Mouse (Mus musculus): ENCODE measurements around the gene Dip2b.

Dip2b gene

DNA sequence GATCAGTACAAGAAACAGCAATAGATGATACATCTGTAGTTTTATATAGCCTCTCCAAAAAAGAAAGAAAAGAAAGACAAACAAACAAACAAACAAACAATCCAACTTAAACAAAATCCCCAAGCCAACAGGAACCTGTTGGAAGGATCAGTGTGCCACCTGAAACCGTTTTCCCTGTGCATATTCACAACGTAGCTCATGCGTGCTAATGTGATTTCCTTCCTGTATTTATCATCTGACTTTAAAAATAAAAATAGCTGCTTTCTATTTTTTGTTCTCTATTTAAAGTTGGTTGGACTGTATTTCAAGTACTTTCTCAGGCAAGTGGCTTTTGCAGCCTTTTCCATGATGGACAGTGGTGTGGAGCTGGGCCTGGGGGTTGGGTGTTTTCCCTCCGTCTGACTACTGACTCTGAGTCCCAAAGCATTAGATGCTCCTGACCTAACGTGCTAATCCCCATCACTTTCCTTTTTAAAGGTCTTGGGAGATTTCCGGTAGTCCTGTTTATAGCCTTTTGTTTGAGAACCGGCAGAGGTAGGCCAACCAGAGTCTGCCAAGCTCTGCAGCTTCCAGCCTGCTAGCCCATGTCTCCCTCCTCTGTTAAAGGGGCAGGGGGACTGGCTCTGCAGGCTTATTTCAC is 90.8 kb downstream of the Dip2b start:
- DNase-seq (ENCODE audit: low spot score) = no peak

DNA sequence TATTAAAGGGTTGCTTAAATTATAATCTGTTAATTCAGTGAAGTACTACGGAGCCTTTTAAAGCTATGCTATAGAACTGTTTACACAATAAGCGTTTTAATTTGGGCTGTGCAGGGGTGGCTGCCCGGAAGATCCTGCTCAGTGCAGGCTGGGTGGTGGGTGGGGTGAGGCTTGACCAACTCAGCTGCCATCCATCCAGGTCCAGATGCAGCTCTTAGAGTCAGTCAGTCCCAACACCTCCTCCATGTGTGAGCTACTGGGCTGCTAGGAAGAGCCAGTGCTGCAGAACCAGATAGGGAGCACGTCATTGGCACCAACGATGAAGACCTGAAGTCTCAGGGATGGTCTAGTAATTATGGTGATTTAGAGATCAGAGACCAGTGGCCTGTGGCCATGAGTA is 101.2 kb downstream of the Dip2b start:
- DNase-seq (ENCODE audit: low spot score) = no peak

DNA sequence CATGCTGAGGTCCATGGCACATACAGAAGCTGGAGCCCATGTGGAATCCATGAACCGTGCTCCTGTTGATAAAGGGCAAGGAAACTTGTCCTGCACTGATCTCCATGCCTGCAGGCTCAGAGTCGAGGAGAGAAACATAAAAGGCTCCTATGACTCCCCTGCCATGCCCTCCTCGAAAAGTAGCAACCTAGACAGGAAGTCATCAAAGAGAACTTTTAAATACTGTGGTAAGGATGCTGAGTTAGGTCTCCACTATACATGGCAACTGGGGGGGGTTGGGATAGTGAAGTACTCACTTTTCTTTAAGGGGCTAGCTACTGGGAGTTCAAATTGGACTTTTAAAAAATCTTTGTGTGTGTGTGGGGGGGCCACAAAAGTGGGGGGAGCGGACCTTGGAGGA is 102.0 kb downstream of the Dip2b start:
- DNase-seq (ENCODE audit: low spot score) = no peak

DNA sequence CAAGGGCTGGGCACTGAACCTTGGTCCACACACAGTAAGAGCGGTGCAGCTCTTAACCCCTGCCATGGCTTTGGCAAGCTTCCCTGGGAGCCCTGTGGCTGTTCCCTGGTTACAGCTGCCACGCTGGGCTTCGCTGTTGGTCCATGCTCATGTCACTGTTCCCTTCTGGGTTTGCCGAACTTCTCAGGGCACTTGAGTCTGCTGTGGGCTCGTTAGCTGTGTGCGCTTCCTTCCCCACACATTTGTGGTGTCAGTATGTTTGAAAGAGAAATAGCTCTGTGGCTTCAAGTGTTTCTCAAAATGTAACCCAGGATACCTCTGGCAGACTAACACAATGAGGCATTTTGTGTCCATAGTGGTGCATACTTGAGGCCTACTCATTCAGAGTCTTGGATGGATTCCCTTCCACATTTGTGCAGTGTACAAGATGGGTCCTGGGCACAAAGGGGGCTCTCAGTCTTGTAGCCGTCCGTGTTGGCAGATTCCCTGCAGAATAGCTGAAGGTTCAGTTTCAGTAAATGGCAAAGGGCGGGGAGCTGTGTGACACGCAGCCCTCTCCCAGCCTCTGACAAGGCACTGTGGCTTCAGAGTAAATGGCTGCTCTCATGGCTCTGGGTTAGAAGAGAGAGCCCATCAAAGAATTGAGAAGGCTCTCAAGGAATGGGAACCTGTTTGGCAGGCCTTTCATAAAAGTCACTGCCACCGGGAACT is 104.8 kb downstream of the Dip2b start:
- DNase-seq (ENCODE audit: low spot score) = no peak

DNA sequence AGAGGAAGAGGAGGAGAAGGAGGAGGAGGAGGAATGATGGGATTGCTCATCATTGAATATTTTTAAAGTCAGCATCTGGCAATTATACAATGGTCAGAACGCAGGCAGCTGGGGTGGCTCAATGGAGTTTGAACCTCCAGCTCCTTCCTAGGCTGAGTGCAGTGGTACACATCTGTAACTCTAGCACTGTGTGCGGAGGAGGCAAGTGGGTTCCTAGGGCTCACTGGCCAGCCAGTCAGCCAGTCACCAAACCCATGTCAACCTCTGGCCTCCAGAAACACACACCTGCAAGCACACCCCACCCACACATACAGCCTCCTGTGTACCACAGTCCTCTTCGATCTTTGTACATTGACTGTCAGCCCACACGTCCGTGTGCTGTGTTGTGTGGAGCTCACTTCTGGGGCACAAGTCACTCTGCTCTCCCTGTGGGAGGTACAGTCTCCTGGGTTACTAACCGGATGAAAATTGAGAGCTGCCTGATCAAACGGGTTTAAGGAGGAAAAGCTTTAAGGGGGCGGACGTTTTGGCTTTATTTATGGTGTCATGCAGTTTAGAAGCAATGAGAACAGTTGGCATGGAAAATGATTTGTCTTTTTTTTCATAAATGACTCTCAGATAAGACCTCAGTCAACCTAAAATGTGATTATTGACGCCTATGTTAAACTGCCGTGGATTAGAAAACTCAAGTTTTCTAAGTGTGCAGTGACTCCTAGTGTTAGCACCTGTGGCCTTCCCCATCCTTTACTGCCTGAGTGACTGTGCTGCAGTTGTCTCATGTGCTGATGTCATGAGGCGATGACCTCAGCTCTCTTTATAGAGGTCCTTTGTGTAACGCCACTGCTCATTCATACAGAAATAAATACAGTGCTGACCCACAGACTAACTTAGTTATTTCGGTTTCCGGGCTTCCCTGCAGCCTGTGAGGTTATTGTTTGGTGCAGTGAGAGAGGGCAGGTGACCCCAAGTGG is 106.7 kb downstream of the Dip2b start:
- no peak for DNase-seq (ENCODE audit: low spot score)

DNA sequence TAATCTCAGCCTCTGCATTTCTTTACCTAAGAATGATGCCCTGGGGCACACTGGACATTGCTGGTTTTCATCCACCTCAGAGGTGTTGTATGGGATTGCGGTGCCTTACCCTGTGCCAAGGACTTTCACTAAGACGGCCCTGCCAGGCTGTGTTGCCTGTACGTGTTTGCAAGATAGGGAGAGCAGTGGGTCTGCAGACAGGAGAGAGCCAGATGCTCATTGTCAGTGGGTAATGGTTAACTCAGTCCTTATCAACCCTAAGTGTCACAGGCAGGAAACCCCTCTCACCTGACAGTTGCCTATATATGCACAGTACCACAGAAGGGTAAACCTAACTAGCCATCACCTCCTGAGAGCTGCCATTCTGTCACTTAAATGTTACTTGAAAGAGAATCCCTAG is 107.5 kb downstream of the Dip2b start:
- DNase-seq (ENCODE audit: low spot score) = peak; percentile 57

DNA sequence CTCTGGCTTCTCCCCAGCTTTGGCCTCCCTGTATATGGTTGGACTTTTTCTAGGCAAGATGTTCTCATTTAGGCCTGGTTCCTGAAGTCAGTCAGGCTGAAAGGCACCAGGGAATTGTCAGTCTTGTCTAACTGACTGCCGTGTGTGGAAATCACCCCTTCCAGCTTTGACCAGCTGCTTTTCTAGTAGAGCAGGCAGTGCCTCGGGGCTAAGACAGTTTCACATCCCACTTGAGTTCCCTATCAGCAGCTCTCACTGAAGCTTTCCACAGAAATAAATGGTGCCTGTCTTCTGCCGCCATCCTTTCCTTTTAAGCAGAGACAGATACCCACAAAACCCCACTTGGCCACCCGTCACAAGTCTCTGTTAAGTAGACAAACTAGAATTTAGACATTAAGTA is 112.1 kb downstream of the Dip2b start:
- DNase-seq (ENCODE audit: low spot score) = no peak

DNA sequence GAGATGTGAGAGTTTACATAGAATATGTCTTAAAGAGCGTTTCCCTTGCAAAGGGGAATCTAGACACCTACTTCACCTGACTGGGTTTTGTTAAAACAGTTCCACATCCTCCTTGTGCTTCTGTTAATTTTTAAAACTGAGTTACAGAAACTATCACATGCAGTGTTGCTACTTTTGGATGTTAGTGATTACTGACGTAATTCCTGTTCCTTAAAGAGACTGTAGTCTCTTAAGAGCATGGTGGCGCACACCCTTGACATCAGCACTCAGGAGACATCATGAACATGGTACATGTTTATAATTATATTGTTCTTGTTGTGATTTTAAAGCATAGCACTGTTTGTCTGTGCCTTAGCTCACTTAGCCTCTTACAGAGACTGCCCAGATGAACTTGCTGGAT is 113.9 kb downstream of the Dip2b start:
- DNase-seq (ENCODE audit: low spot score) = no peak

DNA sequence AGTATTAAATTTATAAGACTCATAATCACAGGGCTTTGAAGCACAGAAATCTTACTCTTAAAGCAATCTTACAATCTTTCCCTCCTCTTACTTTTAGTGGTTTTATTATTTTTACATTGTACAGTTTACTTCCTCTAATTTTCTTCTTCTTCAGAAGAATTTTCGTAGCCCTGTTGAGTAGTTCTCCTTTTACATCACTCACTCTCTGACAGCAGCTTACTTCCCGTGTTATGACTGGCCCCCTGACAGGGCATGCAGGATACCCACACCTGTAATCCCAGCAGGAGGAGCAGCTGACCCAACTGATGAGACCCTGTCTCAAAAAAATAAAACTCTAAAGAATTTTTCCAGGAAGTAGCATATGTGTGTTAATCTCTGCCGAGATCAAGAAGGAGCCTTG is 114.6 kb downstream of the Dip2b start:
- no peak for DNase-seq (ENCODE audit: low spot score)

DNA sequence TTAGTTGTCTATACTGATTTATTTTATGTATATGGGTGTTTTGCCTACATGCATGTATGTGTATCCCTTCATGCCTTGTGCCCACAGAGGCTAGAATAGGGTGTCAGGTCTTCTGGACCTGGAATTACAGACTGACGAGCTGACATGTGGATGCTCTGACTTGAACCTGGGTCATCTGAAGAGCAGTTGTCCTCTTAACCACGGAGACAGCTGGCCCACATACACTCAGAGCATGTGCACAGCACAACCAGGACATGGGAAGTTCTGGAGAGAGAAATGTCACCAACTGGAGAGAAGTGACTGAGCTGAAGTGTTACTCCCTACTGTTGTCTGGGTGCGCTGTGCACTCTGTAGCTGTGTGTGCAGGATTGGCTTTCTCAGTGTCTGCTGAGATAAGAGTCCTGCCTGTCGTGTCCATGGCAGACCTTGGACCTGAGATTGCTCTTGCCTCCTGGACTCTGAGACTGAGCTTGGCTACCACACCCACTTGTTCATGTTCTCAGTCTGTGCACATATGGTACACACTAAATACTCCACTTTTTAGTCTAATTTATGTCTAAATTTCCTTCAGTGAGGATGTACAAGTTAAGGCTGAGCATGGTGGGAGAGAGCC is 117.7 kb downstream of the Dip2b start:
- peak; percentile 59 for DNase-seq (ENCODE audit: low spot score)

DNA sequence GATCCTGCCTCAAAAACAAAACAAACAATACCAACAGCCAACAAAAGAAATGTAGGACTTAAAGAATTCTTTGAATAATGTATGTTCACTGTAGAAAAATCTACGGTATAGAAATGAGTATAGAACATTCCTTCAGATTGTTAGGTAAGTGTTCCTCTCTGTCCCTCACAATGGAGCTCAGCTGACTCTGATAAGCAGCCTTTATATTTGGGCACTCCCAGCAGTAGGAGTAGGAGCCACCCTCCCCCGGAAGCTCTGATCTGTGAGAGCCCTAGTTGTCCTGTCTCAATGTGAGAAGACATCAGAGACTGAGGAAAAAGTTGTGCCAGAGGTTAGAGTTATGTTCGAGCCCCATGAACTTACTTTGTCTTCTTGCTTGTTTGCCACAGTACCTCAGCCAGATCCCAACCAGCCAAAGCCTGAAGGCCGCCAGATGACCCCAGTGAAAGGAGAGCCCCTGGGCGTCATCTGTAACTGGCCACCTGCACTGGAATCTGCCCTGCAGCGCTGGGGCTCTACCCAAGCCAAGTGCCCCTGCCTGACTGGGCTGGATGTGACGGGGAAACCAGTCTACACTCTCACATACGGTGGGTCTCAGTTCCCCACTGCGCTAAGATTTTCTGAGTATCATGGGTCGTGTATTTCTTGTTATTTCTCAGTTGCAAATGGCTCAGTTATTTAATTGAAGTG is 118.5 kb downstream of the Dip2b start:
- no peak for DNase-seq (ENCODE audit: low spot score)

DNA sequence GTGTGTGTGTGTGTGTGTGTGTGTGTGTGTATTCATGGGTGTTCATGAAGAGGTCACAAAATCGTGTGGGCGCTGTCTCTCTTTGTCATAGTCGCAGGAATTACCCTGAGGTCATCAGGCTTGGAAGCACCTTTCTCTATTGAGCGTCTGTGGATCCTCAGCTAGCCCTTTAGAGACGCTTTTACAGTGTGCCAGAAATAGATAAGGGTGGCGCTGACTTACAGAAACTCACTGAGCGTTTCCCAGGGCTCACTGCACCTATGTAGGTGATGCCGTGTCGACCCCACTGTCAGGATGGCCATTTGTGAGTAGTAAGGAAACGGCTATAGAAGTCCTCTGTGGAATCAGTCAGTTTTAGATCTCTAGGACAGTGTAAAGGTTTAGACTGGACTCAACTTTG is 120.5 kb downstream of the Dip2b start:
- DNase-seq (ENCODE audit: low spot score) = no peak

DNA sequence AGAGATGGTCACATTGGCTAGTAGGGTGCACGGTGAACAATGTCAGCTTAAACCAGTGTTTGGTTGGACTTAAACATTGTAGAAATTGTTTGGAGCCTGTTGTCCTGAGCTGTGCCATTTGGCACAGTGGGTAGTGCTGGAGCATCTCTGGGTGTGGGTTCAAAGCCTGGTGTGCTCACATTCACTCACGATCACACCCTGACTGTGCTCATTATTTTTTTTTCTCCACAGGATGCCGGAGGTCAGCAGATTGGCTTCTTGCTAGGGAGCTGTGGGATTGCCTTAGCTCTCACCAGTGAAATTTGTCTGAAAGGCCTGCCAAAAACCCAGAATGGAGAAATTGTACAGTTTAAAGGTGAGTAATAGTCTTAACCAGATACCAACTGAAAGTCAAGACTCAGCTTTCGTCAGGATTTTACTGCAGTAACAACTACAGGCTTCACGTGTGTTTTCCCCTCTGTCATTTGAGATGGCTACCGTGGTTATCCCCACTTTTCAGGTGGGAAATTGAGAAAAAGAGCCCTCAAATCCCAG is 123.3 kb downstream of the Dip2b start:
- DNase-seq (ENCODE audit: low spot score) = no peak

DNA sequence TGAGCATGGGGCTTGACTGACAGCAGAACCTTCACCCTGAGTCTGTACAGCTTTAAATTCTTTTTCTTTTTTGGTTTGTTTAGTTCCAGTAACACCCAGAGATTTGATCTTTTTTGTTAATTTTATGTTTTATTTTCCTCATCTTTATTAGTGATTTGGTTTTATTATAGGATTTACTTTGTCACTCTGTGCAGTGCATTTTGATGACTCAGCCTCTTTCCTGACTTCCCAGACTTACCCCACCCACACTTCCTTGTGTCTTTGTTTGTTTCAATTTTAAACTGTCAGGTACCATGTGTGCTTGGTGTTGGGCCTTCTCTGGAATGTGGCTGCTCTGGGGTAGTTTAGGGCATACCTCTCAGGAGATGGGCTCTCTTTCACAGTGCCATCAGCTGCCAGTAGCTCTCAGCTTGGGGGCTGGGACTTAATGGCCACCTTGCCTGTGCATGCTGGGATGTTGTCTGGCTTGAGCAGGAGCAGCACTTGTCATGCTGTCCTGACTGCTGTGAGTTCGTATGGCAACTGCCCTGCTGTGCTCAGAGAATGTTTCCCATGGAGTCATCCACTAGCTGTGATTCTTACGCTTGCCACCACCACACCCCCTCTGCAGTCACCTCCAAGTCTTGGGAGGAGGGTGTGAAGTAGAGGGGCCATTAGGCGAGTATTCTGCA is 125.1 kb downstream of the Dip2b start:
- no peak for DNase-seq (ENCODE audit: low spot score)

DNA sequence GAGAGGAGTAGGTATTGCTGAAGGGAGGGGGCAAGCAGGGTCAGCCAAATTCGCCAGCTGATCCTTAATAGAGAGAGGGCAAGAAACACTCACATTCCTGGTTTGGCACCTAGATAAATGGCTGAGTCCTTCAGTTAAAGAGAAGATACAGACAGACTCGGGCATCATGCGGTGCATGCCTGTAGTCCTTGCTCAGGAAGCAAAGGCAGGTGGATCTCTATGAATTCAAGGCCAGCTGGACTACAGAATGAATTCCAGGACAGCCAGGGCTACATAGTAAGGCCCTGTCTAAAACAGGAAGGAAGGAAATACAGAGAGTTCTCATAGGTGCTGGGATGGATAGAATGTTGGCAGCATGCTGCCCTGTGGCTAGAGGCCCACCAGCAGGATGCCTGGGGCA is 128.0 kb downstream of the Dip2b start:
- DNase-seq (ENCODE audit: low spot score) = no peak

DNA sequence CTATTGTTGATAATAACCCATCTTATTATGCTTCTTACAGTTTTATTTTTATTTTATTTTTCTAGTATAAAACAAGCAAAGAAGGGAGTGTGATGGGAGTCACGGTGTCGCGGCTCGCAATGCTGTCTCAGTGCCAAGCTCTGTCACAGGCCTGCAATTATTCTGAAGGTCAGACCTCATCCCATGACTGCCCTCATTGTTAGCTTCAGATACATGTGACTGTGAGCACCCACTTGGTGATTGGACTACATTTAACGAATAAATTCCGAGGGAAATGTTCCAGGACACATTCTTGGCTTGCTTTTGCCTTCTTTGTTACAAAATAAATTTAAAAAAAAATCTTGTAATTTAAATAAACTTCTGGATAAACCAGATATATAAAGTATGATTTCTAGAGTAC is 129.3 kb downstream of the Dip2b start:
- DNase-seq (ENCODE audit: low spot score) = no peak

DNA sequence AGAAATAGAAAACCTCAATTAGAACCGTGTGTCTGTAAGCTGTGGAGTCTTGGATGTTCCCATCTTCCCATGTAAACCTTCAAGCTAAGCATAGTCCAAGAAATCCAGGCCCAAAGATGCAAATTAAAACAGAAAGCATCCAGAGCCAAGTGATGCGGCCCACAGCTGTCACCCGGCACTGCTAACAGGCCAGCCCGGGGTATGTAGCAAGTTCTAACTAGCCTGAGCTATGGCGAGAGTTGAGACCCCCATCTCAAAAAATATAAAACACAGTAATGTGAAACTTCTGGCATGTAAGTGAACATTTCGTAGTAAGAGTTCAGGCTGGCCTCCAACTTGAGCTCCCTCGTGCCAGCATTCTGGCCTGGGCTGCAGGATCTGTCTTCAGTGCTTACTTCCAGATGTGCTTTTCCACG is 129.7 kb downstream of the Dip2b start:
- DNase-seq (ENCODE audit: low spot score) = no peak

DNA sequence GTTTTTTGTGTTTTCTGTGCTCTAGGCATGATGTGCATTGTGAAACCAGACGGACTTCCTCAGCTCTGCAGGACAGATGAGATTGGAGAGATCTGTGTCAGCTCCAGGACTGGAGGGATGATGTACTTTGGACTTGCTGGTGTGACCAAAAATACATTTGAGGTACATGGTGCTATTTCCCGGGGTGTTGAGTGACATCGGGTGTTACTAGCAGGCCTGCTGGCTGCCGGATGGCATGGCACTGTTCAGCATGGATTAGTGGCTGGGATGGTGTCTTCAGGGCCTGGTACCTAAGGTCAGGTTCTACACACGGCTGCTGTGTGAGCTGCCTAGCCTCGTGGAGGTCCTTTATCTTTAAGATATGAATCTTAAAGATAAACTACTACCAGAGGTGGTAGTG is 136.7 kb downstream of the Dip2b start:
- no peak for DNase-seq (ENCODE audit: low spot score)

DNA sequence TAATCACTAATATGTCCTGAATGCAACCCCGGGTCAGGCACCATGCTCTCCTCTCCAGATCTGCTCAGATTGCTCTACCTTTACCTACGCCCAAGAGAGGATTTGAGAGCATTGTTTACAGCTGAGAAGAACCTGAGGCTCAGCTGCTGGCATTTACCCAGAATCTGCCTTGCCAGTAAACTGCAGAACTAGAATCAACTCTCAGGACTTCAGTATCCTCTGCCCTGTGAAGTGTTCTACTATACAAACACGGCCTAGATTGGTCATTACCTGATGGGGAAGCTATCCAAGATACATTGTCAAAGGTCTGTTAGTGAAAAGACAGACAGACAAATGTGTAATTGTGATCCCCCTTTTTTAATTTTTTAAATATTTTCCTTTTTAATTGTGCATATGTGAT is 138.7 kb downstream of the Dip2b start:
- DNase-seq (ENCODE audit: low spot score) = no peak

DNA sequence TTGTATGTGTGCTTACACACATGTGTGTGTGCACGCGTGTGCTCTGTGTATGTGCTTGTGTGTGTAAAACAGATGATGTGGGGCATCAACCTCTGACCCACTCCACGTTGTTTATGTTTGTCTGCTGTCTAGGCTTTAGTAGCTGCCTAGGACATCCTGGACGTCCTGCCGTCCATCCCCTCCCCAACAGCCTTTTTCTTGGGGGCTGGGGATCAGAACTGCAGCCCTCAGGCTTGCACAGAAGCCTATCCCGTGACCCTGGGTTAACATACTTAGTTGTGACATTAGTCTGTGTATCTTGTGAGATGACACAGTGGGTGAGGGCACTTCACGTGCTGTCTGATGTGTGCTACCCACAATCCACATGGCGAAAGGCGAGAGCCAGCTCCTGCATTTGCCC is 139.1 kb downstream of the Dip2b start:
- DNase-seq (ENCODE audit: low spot score) = no peak

DNA sequence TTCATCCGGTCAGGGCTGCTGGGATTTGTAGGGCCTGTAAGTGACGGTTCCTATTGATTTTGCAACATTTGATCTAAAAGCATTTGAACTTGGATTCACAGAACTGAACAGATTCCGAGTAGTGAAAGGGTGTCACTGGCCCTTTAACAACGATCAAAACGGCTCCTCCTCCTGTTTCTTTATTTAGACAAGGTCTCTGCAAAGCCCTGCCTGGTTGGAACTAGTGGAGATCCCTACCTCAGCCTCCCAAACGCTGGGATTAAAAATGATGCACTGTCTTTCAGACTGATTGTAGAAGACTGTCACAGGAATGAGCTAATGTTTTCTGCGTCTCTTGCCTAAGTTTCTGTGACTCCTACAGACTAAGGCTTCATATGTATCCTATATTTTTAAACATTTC is 140.0 kb downstream of the Dip2b start:
- DNase-seq (ENCODE audit: low spot score) = no peak
